Mouse (Mus musculus) C2C12 (cell line): ENCODE measurements around the gene Ube2i.

Source experiments
- CEBPB ChIP-seq: IDR thresholded peaks from one replicate; pipeline ENCODE4 v1.6.1; 2011; ENCODE audit warnings: low read depth, mild to moderate bottlenecking, control low read depth, moderate library complexity
- CTCF ChIP-seq: IDR thresholded peaks from one replicate; pipeline ENCODE4 v1.5.1; 2011; ENCODE audit not compliant: control insufficient read depth, insufficient read depth, insufficient read length
- USF1 ChIP-seq: IDR thresholded peaks from one replicate; pipeline ENCODE4 v1.6.1; 2011; ENCODE audit warnings: low read depth, mild to moderate bottlenecking, control low read depth, moderate library complexity

DNA sequence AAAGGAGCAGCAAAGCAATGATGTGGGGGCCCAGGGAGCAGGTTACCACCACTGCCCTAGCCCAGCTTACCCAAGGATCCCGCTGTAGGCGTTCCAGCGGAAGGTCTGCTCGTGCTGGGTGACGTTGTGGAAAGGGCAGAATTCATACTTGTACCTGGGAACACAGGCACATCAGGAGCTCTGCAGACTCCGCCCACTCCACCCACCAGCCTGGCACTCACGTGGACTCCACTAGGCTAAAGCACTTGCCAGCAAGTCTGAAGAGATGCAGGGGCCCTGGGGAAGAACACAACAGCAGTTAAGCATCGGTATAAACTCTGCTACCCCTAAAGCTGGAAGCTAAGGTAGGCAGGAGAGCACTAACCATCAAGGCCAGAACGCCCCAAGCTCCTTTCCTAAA lies 38.8 kb downstream of the Ube2i start:
- TF ChIP-seq USF1 (no peak), CTCF (no peak), CEBPB (no peak)
